Mouse (Mus musculus) C2C12 (cell line): Measurements from ENCODE around the gene Dlx5.

Source experiments
- CTCF ChIP-seq: IDR thresholded peaks from one replicate; pipeline ENCODE4 v1.5.1; 2011; ENCODE audit not compliant: control insufficient read depth, insufficient read depth, insufficient read length
- MAX ChIP-seq: IDR thresholded peaks from one replicate; pipeline ENCODE4 v1.6.1; 2011; ENCODE audit warnings: mild to moderate bottlenecking, control low read depth
- MYOG ChIP-seq: IDR thresholded peaks from one replicate; pipeline ENCODE4 v1.6.1; 2011; ENCODE audit not compliant: control insufficient read depth, insufficient read length; ENCODE audit errors: extremely low read depth
- USF1 ChIP-seq: IDR thresholded peaks from one replicate; pipeline ENCODE4 v1.6.1; 2011; ENCODE audit warnings: low read depth, mild to moderate bottlenecking, control low read depth, moderate library complexity

GRCm38 (mm10) chr6:6876731-6877130 lies 5.2 kb downstream of the Dlx5 start:
- no peak for TF ChIP-seq CTCF
- no peak for TF ChIP-seq MYOG
- no peak for TF ChIP-seq USF1
- no peak for TF ChIP-seq MAX
